Mouse (Mus musculus) midbrain, embryonic 12.5 days (tissue): Measurements from ENCODE around the gene Klhdc2. TPM values are rescaled to one million over a fixed set of nuclear protein-coding genes. Genes with fewer than 3 reads are reported as not detected.

ENCODE experiments used
- ATAC-seq: fragments of 200-750 bp; cut with Nextera tagmentation; 2 replicates; pipeline ENCODE4 v1.8.0; 2017; ENCODE audit warnings: low read depth, moderate TSS enrichment, moderate library complexity; ENCODE audit not compliant: low FRiP score
- H3K27ac ChIP-seq: fragments of 300-500 bp; sonication (generic); replicated peaks from 2 replicates; pipeline ENCODE4 v1.5.1; 2016; ENCODE audit warnings: mild to moderate bottlenecking
- H3K27me3 ChIP-seq: fragments of 300-500 bp; sonication (generic); 2 replicates; pipeline ENCODE4 v1.6.1; 2016; ENCODE audit warnings: mild to moderate bottlenecking
- H3K36me3 ChIP-seq: fragments of 300-500 bp; sonication (generic); 2 replicates; pipeline ENCODE4 v1.6.1; 2016
- H3K4me1 ChIP-seq: fragments of 300-500 bp; sonication (generic); 2 replicates; pipeline ENCODE4 v1.6.1; 2016
- H3K4me2 ChIP-seq: fragments of 300-500 bp; sonication (generic); replicated peaks from 2 replicates; pipeline ENCODE4 v1.6.1; 2016; ENCODE audit warnings: mild to moderate bottlenecking, moderate library complexity
- H3K4me3 ChIP-seq: fragments of 300-500 bp; sonication (generic); 2 replicates; pipeline ENCODE4 v1.5.1; 2016; ENCODE audit warnings: mild to moderate bottlenecking
- H3K9ac ChIP-seq: fragments of 300-500 bp; sonication (generic); replicated peaks from 2 replicates; pipeline ENCODE4 v1.6.1; 2016; ENCODE audit warnings: mild to moderate bottlenecking, moderate library complexity
- H3K9me3 ChIP-seq: fragments of 300-500 bp; sonication (generic); 2 replicates; pipeline ENCODE4 v1.6.1; 2016; ENCODE audit warnings: mild to moderate bottlenecking
- WGBS: fragments of 180-500 bp; shearing (Covaris S2); methylation state at CpG from one replicate; pipeline ENCODE4 v1.1.7; 2016; 5-methylcytosine and 5-hydroxymethylcytosine counted together
- polyA plus RNA-seq: library from polyadenylated mRNA; unstranded; fragments of >200 nt; fragmentation: Nextera tagmentation; extraction: Ambion mirVana; gene quantifications from 2 replicates; pipeline ENCODE4 v1.2.1, GENCODE M21; 2016

The Klhdc2 gene
- polyA plus RNA-seq, result 259 and 264 TPM in 2 replicates

DNA sequence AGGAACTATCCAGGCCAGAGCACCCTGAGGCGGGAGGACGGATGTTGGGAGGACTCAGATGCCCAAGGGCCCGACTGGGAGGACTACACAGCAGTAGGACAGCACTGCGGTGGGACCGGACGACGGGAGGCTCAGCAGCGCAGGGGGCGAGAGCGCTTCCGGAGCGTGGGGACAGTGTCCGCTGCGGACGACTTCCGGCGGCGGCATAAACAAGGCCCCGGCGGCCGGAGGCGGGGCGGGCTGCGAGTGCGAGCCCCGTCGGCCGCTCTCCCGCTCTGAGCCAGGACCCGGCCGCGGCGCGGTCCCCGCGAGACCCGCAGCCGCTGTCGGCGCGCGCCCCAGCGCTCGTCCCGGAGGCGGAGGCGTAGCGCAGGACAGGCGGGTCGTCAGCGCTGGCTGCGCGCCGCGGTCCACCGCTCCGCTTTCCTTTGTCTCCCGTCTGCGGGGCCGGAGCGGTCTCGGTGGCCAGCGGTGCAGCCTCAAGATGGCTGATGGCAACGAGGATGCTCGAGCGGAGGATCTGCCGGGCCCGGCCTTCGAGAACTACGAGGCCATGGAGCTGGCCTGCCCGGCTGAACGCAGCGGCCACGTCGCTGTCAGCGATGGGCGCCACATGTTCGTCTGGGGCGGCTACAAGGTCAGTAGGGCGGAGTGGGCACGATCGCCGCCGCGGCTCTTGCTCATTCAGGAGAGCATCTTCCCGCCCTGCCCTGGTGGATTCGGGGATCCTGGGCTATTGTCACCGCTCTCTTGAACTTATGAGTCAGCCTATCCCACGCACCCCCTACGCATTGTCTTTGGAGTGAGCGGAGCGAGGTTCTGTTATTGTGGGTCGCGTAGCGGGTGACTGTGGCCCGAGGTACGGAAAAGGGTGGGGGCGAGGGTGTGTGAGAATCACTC lies at the start of gene Klhdc2:
Gene Klhdc2, plus strand, starts transcription at position 171 of the 900 bp plus-strand sequence.
- H3K27ac ChIP-seq, result peak within 1 kb of the TSS; percentile 99
- peaks cover 19% of the 10 kb centered on the region for H3K36me3 ChIP-seq
- H3K4me3 ChIP-seq, result peak within 1 kb of the TSS; percentile 97
- under 1% methylated on average over 84 of the region's 98 CpGs for WGBS
- H3K9ac ChIP-seq, result peak within 1 kb of the TSS; percentile 97
- ATAC-seq, result peak; percentile 97
- peak within 1 kb of the TSS; percentile 69 for H3K4me2 ChIP-seq
- H3K9me3 ChIP-seq, result no peaks in the 10 kb centered on the region
- no peaks in the 10 kb centered on the region for H3K27me3 ChIP-seq
- H3K4me1 ChIP-seq, result peaks cover 20% of the 10 kb centered on the region

DNA sequence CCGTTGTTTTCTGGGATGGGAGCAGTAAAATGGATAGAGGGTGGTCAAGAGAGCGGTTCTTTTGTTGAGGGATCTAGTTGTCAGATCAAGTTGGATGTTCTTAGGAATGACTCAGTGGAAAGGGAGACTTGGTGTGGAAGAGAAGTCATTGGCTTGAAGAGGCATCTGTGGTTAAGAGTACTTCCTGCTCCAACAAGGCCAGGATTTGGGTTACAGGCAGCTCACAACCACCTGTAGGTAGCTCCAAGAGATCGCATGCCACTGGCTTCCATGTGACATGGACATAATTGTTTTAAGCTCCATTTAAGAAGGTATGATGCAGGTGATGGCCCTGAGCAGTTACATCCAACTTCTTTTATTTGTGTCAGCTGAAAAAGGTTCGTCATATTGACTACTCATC lies 46.7 kb upstream of the Klhdc2 start:
- 86% methylated on average over 4 of the region's 4 CpGs for WGBS

DNA sequence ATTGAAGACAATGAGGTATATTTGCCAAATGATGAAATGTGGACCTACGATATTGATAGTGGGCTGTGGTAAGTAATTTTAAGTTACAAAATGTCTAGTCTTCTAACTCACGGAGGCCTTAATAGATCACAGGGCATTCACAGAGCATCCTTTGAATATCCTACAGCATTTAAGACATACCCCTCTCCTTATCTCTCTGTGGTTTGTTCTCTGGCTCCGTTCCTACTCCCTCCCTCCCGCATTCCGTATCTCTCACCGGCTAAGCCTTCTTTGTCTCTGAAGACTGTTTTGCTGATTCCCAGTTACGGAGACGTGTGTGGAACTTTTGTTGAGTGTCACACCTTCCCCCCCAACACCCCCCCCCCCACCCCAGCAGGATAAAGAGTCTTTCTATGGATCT lies 45.7 kb upstream of the Klhdc2 start:
- no peak overlapping the region for H3K9ac ChIP-seq
- no peaks in the 10 kb centered on the region for H3K27me3 ChIP-seq
- ATAC-seq, result no peak
- H3K4me2 ChIP-seq, result no peak overlapping the region
- no peaks in the 10 kb centered on the region for H3K4me1 ChIP-seq
- H3K4me3 ChIP-seq, result no peak overlapping the region
- no peaks in the 10 kb centered on the region for H3K36me3 ChIP-seq
- H3K27ac ChIP-seq, result no peak overlapping the region
- H3K9me3 ChIP-seq, result no peaks in the 10 kb centered on the region
- 84% methylated on average over 8 of the region's 8 CpGs for WGBS

More for the DNA sequence above, 46.7 kb upstream of the Klhdc2 start:
- Histone ChIP-seq H3K4me3 (no peak overlapping the region), H3K4me1 (no peaks in the 10 kb centered on the region), H3K36me3 (no peaks in the 10 kb centered on the region), H3K27me3 (no peaks in the 10 kb centered on the region), H3K27ac (no peak overlapping the region), H3K9ac (no peak overlapping the region), H3K4me2 (no peak overlapping the region), H3K9me3 (no peaks in the 10 kb centered on the region)
- no peak for ATAC-seq

DNA sequence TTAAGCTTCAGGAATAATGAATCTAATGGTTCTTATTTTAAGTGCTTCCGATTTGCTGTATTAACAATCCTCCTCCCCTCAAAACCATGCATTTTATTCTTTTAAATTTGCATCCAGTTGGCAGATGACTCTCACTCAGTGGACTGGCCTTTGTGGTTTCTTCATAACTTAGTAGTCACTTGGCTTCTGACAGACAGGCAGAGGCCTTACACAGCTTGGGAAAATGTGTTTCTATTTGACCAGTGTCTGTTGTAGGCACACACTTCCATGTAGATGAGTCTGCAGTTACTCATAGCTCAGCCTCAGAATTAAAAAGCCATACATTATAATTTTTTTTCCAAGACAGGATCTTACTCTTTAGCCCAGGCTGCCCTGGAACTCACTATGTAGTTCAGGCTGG lies 42.7 kb upstream of the Klhdc2 start:
- WGBS, result 93% methylated on average over 1 of the region's 1 CpGs
- Histone ChIP-seq H3K9ac (no peak overlapping the region), H3K27ac (no peak overlapping the region), H3K36me3 (no peaks in the 10 kb centered on the region), H3K4me3 (no peak overlapping the region), H3K9me3 (no peaks in the 10 kb centered on the region), H3K27me3 (no peaks in the 10 kb centered on the region), H3K4me2 (no peak overlapping the region), H3K4me1 (no peaks in the 10 kb centered on the region)
- ATAC-seq, result no peak

DNA sequence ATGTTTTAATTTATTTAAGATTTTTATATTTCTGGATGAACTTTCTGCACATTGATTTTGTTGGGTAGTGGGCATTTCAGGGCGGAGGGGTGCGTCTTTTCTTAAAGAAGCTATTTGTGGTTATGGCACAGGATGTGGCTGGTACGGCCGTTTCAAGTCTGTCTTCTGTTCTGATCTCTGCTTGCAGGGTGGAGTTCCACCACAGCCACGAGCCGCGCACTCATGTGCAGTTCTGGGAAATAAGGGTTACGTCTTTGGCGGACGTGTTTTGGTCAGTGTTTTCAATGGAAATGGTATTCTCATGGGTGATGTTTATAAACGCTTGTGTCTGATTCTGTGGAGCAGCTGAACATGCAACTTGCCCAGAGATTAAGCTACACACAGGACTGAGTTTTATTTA lies 38.6 kb upstream of the Klhdc2 start:
- no peaks in the 10 kb centered on the region for H3K9me3 ChIP-seq
- H3K36me3 ChIP-seq, result no peaks in the 10 kb centered on the region
- H3K4me2 ChIP-seq, result no peak overlapping the region
- H3K4me1 ChIP-seq, result no peaks in the 10 kb centered on the region
- ATAC-seq, result no peak
- H3K27me3 ChIP-seq, result no peaks in the 10 kb centered on the region
- no peak overlapping the region for H3K4me3 ChIP-seq
- H3K27ac ChIP-seq, result no peak overlapping the region
- 86% methylated on average over 11 of the region's 11 CpGs for WGBS
- no peak overlapping the region for H3K9ac ChIP-seq

DNA sequence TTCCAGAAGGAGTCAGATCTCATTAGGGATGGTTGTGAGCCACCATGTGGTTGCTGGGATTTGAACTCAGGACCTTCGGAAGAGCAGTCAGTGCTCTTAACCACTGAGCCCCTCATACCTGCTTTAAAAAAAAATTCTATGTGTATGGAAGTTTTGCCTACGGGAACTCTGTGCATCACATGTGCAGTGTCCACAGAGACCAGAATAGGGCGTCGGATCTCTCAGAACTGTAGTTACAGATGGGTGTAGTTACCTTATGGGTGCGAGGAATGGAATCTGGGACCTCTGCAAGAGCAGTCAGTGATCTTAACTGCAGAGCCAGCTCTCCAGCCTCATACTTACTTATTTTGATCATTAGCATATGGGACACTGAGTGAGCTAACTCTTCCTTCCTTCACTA lies 34.2 kb upstream of the Klhdc2 start:
- 97% methylated on average over 5 of the region's 5 CpGs for WGBS
- no peaks in the 10 kb centered on the region for H3K9me3 ChIP-seq
- no peaks in the 10 kb centered on the region for H3K36me3 ChIP-seq
- H3K9ac ChIP-seq, result no peak overlapping the region
- H3K27me3 ChIP-seq, result no peaks in the 10 kb centered on the region
- H3K4me2 ChIP-seq, result no peak overlapping the region
- H3K4me3 ChIP-seq, result no peak overlapping the region
- no peak overlapping the region for H3K27ac ChIP-seq
- no peaks in the 10 kb centered on the region for H3K4me1 ChIP-seq
- no peak for ATAC-seq

DNA sequence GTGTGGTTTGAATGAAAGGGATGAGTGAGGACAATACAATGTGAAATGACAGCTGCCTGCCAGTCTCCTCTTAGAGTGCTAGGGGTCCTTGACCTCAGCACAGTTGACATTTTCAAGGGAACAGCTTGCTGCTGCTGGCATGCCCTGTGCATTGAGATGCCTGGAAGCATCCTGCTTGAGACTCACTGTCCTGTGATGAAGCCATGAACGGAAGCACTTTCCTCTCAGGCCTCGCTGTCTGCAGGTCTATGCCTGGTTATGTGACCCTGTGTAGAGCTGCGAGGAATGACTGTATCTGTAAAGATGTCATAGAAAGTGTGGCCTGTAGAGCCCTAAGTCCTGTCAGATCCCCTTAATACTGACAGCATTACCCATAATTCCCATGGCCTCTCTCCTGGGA lies 31.4 kb upstream of the Klhdc2 start:
- Histone ChIP-seq H3K27me3 (no peaks in the 10 kb centered on the region), H3K9me3 (no peaks in the 10 kb centered on the region)
- 84% methylated on average over 3 of the region's 3 CpGs for WGBS

DNA sequence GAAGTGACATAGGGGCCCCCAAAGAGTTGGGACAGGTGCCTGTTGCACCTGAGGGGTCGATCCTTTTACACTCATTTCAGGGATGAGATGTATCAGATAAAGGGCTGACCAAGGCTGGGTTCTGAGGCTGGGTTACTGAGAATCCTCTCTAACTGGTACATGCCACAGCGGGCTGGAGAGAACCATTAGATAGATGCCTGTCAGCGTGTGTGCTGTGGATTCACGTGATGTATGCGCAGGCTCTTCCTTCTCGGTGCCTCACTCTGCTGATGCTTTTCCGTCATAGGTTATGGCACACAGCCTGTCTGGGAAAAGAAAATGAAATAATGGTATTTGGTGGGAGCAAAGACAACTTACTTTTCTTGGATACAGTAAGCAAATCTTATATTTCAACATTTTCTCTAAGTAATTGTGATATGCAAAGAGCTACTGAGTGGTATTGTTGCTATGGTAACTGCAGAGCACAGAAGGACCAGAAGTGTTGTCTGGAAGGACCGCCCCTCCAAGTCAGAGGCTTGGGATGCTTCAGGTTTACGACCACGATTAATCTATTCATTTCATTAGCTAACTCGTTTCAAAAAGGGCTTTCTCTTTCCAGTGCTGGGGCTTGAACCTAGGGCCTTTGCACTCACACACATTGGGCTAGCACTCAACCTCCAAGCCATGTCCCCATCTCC lies 28.4 kb upstream of the Klhdc2 start:
- no peak for ATAC-seq
- no peaks in the 10 kb centered on the region for H3K4me1 ChIP-seq
- H3K4me3 ChIP-seq, result no peak overlapping the region
- H3K9ac ChIP-seq, result no peak overlapping the region
- H3K27ac ChIP-seq, result no peak overlapping the region
- H3K9me3 ChIP-seq, result no peaks in the 10 kb centered on the region
- no peak overlapping the region for H3K4me2 ChIP-seq
- WGBS, result 82% methylated on average over 11 of the region's 11 CpGs
- H3K27me3 ChIP-seq, result no peaks in the 10 kb centered on the region
- H3K36me3 ChIP-seq, result no peaks in the 10 kb centered on the region

More for the DNA sequence above, 31.4 kb upstream of the Klhdc2 start:
- H3K27ac ChIP-seq, result no peak overlapping the region
- H3K9ac ChIP-seq, result no peak overlapping the region
- H3K36me3 ChIP-seq, result no peaks in the 10 kb centered on the region
- H3K4me1 ChIP-seq, result no peaks in the 10 kb centered on the region
- H3K4me2 ChIP-seq, result no peak overlapping the region
- no peak for ATAC-seq
- H3K4me3 ChIP-seq, result no peak overlapping the region

DNA sequence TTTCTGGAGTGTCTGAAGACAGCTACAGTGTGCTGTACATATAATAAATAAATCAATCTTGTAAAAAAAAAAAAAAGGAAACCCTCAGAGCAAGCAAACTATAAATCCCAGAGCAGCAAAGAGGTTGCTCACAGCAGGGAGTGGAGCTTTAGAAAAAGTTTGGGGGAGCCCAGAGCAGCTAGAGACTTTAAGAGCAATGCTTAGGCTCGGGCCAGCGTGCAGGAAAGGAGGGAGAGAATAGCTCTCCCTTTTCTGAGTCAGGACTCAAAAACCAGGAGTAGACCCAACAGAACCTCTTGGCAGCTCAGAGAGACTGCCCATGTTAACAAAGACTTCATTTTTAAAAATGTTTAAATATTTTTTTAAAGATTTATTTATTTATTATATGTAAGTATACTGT lies 27.5 kb upstream of the Klhdc2 start:
- Histone ChIP-seq H3K9ac (no peak overlapping the region), H3K4me1 (no peaks in the 10 kb centered on the region), H3K36me3 (no peaks in the 10 kb centered on the region), H3K9me3 (no peaks in the 10 kb centered on the region), H3K27ac (no peak overlapping the region), H3K4me2 (no peak overlapping the region), H3K27me3 (no peaks in the 10 kb centered on the region), H3K4me3 (no peak overlapping the region)
- 61% methylated on average over 2 of the region's 2 CpGs for WGBS
- ATAC-seq, result no peak

DNA sequence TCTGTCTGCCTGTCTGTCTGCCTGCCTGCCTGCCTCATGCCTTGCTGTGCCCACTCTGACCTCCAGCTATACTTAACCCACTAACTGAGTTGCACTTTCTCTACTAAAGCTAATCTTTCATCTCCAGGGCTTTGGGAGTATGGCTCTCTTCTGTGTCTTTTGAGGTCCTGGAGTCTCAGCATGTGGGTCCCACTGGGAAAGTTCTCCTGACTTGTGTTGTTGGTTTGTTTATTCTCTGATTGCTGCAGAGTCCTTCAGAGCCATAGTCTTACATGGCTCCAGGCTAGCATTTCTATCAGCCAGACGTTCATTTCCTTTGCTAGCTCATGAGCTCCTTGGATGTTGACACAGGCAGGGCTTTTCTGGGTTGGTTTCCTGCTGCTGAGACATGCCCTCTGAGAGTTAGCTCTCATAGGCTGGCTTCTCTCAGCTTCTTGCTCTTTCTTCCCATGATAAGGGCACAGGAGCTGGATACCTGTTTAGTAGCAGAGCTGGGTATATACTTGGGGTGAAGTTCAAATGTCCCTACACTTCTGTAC lies 16.5 kb upstream of the Klhdc2 start:
- Histone ChIP-seq H3K4me2 (no peak overlapping the region), H3K9ac (no peak overlapping the region), H3K27ac (no peak overlapping the region), H3K4me3 (no peak overlapping the region), H3K9me3 (no peaks in the 10 kb centered on the region), H3K27me3 (no peaks in the 10 kb centered on the region), H3K4me1 (no peaks in the 10 kb centered on the region), H3K36me3 (no peaks in the 10 kb centered on the region)
- ATAC-seq, result no peak
- 59% methylated on average over 1 of the region's 1 CpGs for WGBS

DNA sequence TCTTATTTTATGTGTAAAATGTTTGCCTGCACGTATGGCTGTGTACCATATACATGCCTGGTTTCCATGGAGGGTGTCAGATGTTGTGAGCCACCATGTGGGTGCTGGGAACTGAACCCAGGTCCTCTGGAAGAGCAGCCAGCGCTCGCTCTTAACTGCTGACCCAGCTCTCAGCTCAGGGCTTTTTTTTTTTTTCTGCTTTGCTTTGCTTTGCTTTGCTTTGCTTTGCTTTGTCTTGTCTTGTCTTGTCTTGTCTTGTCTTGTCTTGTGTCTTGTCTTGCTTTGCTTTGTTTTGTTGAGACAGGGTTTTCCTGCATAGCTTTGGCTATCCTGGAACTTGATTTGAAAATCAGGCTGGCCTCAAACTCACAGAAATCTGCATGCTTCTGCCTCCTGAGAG lies 15.6 kb upstream of the Klhdc2 start:
- H3K4me1 ChIP-seq, result no peaks in the 10 kb centered on the region
- 89% methylated on average over 3 of the region's 3 CpGs for WGBS

DNA sequence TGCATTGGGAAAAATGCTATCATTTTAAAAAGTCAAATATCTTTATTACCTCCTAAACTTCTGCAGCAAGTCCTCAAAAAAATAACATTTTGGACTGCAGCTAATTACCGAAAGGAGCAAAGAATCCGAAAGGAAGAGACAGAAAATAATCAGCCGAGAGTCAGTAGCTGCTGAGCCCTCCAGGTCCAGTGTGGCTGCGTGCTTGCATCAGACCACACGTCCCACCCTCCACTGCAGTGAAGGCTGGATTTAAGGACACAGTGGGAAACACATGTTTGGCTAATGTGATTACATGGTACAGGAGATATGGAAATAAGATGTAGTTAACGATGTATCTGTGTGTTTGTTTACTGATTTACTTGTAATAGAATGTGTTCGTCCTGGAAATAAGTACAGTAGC lies 13.3 kb upstream of the Klhdc2 start:
- Histone ChIP-seq H3K9me3 (no peaks in the 10 kb centered on the region), H3K9ac (no peak overlapping the region), H3K27me3 (no peaks in the 10 kb centered on the region), H3K4me2 (no peak overlapping the region), H3K27ac (no peak overlapping the region), H3K4me3 (no peak overlapping the region), H3K4me1 (no peaks in the 10 kb centered on the region), H3K36me3 (no peaks in the 10 kb centered on the region)
- no peak for ATAC-seq
- 87% methylated on average over 7 of the region's 7 CpGs for WGBS

More for the DNA sequence above, 15.6 kb upstream of the Klhdc2 start:
- Histone ChIP-seq H3K9ac (no peak overlapping the region), H3K27me3 (no peaks in the 10 kb centered on the region), H3K9me3 (no peaks in the 10 kb centered on the region), H3K36me3 (no peaks in the 10 kb centered on the region), H3K4me2 (no peak overlapping the region), H3K27ac (no peak overlapping the region), H3K4me3 (no peak overlapping the region)
- ATAC-seq, result no peak
